Mouse (Mus musculus) liver, postnatal 0 days (tissue): Measurements from ENCODE around the gene Agrp.

Experiments
- CTCF ChIP-seq: sonication (generic); IDR thresholded peaks from 2 replicates; pipeline ENCODE4 v1.5.1; 2016; ENCODE audit warnings: antibody characterized with exemption, low read depth
- EP300 ChIP-seq: IDR thresholded peaks from 2 replicates; pipeline ENCODE4 v1.6.1; 2016; ENCODE audit warnings: antibody characterized with exemption, low read depth, mild to moderate bottlenecking

- TF ChIP-seq CTCF = no peak
- no peak for TF ChIP-seq EP300
These were observed 16.1 kb downstream of the Agrp start for GRCm38 (mm10) chr8:105620946-105621720.
